Mouse (Mus musculus) thymus, adult 18-20 months (tissue): ENCODE results near the gene Tmem184a.

ENCODE experiments used
- DNase-seq, 2 experiments: peaks; one replicate each; pipeline ENCODE4 v3.0.0; 2022; ENCODE audit warnings: mixed read lengths in 2 of 2

Tmem184a gene

GRCm38 (mm10) chr5:139812398-139813125 is 7.2 kb downstream of the Tmem184a start:
- no peak for DNase-seq

GRCm38 (mm10) chr5:139811677-139812397 is 7.9 kb downstream of the Tmem184a start:
- DNase-seq, result no peak

GRCm38 (mm10) chr5:139809397-139809796 is 10.3 kb downstream of the Tmem184a start:
- no peak for DNase-seq

GRCm38 (mm10) chr5:139805924-139806323 is 13.8 kb downstream of the Tmem184a start:
- DNase-seq, result no peak

GRCm38 (mm10) chr5:139804573-139805111 is 15.1 kb downstream of the Tmem184a start:
- DNase-seq, result no peak

- no peak for DNase-seq
These were observed 15.6 kb downstream of the Tmem184a start for GRCm38 (mm10) chr5:139804107-139804551.

- no peak for DNase-seq
These were observed 16.1 kb downstream of the Tmem184a start for GRCm38 (mm10) chr5:139803601-139804102.

GRCm38 (mm10) chr5:139803165-139803564 is 16.6 kb downstream of the Tmem184a start:
- no peak for DNase-seq

GRCm38 (mm10) chr5:139801880-139802279 is 17.8 kb downstream of the Tmem184a start:
- no peak for DNase-seq

GRCm38 (mm10) chr5:139801231-139801630 is 18.5 kb downstream of the Tmem184a start:
- no peak for DNase-seq

- DNase-seq, result no peak
These were observed 19.7 kb downstream of the Tmem184a start for GRCm38 (mm10) chr5:139799801-139800590.

- no peak for DNase-seq
These were observed 20.7 kb downstream of the Tmem184a start for GRCm38 (mm10) chr5:139799041-139799440.

GRCm38 (mm10) chr5:139798168-139798900 is 21.4 kb downstream of the Tmem184a start:
- DNase-seq, result no peak

GRCm38 (mm10) chr5:139797473-139798167 is 22.1 kb downstream of the Tmem184a start:
- DNase-seq, result no peak

- no peak for DNase-seq
These were observed 22.8 kb downstream of the Tmem184a start for GRCm38 (mm10) chr5:139796900-139797299.

GRCm38 (mm10) chr5:139796001-139796620 is 23.6 kb downstream of the Tmem184a start:
- no peak for DNase-seq

- DNase-seq, result no peak
These were observed 24.8 kb downstream of the Tmem184a start for GRCm38 (mm10) chr5:139794938-139795337.

GRCm38 (mm10) chr5:139794137-139794536 is 25.6 kb downstream of the Tmem184a start:
- DNase-seq, result no peak

GRCm38 (mm10) chr5:139793338-139794089 is 26.2 kb downstream of the Tmem184a start:
- DNase-seq, result no peak

GRCm38 (mm10) chr5:139792966-139793337 is 26.8 kb downstream of the Tmem184a start:
- DNase-seq, result no peak
